Mouse (Mus musculus) liver, embryonic 12.5 days (tissue): ENCODE data around the gene Polk. TPM values are rescaled to one million over a fixed set of nuclear protein-coding genes. Genes with fewer than 3 reads are reported as not detected.

Source experiments
- ATAC-seq: fragments of 200-750 bp; cut with Nextera tagmentation; 2 replicates; pipeline ENCODE4 v1.8.0; 2017; ENCODE audit warnings: moderate number of reproducible peaks, mild to moderate bottlenecking, moderate library complexity
- H3K27ac ChIP-seq: fragments of 300-500 bp; sonication (generic); 2 replicates; pipeline ENCODE4 v1.5.1; 2016; ENCODE audit warnings: mild to moderate bottlenecking
- H3K27me3 ChIP-seq: fragments of 300-500 bp; sonication (generic); replicated peaks from 2 replicates; pipeline ENCODE4 v1.6.1; 2016; ENCODE audit warnings: mild to moderate bottlenecking, moderate library complexity
- H3K36me3 ChIP-seq: fragments of 300-500 bp; sonication (generic); 2 replicates; pipeline ENCODE4 v1.6.1; 2016; ENCODE audit warnings: mild to moderate bottlenecking, moderate library complexity
- H3K4me1 ChIP-seq: fragments of 300-500 bp; sonication (generic); 2 replicates; pipeline ENCODE4 v1.6.1; 2016
- H3K4me2 ChIP-seq: fragments of 300-500 bp; sonication (generic); 2 replicates; pipeline ENCODE4 v1.6.1; 2016; ENCODE audit warnings: mild to moderate bottlenecking, moderate library complexity
- H3K4me3 ChIP-seq: fragments of 300-500 bp; sonication (generic); 2 replicates; pipeline ENCODE4 v1.5.1; 2016; ENCODE audit warnings: mild to moderate bottlenecking, moderate library complexity
- H3K9ac ChIP-seq: fragments of 300-500 bp; sonication (generic); 2 replicates; pipeline ENCODE4 v1.6.1; 2016; ENCODE audit warnings: mild to moderate bottlenecking, moderate library complexity
- H3K9me3 ChIP-seq: fragments of 300-500 bp; sonication (generic); replicated peaks from 2 replicates; pipeline ENCODE4 v1.6.1; 2016; ENCODE audit warnings: mild to moderate bottlenecking, moderate library complexity
- WGBS: fragments of 180-500 bp; shearing (Covaris S2); methylation state at CpG from one replicate; pipeline ENCODE4 v1.1.7; 2016; ENCODE audit not compliant: insufficient replicate concordance; 5-methylcytosine and 5-hydroxymethylcytosine counted together
- polyA plus RNA-seq: library from polyadenylated mRNA; unstranded; fragments of >200 nt; fragmentation: Nextera tagmentation; extraction: Ambion mirVana; gene quantifications from 2 replicates; pipeline ENCODE4 v1.2.1, GENCODE M21; 2016

The Polk gene
- polyA plus RNA-seq, 1 experiment from 2014 or later = 6.2 TPM

DNA sequence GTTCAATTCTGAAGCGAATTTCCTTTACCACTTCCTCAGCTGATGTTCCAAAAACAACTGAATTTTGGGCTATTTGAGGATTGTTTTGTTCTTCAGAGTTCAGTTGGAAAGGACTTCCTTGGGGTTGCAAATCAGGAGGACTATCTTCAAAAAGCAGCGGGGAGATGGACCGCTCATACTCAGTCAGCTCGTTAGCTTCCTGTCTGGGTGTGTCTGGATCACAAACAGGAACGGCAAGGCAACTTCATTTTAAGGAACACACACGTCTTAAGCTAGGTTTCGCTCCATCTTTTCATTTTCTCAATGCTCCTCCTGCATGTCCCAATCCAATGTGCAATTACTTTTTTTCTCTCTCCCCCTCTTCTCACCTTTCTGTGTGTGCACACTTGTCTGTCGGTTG lies 45.7 kb downstream of the Polk start:
- no peak overlapping the region for H3K9ac ChIP-seq
- H3K36me3 ChIP-seq = peaks cover 25% of the 10 kb centered on the region
- ATAC-seq = no peak
- H3K4me2 ChIP-seq = no peak overlapping the region
- H3K4me1 ChIP-seq = no peaks in the 10 kb centered on the region
- H3K9me3 ChIP-seq = no peaks in the 10 kb centered on the region
- 59% methylated on average over 8 of the region's 8 CpGs for WGBS
- no peak overlapping the region for H3K4me3 ChIP-seq
- no peaks in the 10 kb centered on the region for H3K27me3 ChIP-seq
- no peak overlapping the region for H3K27ac ChIP-seq

DNA sequence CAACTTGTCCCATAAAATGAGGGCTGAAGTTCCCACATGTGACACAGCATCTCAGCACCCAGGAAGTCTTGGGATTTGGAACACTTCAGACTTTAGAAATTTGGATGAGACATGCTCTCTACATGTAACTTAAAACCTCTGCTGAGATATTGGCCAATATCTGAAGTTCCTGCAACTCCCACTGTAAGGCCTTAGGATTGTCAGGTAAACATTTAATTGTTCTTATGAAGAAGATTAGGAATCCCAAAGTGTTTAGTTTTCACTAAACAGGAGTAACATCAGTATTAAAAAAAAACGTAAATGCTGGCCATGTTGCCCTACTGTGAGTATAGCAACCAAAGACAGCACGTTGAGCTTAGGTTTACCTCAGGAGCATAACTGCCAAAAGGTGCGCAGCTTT lies 51.9 kb downstream of the Polk start, which contains the start of gene Gm17622:
Gene Gm17622, plus strand, starts transcription at position 301 of the 400 bp plus-strand sequence.
- no peak within 1 kb of the TSS for H3K27ac ChIP-seq
- no peak within 1 kb of the TSS for H3K4me2 ChIP-seq
- no peak for ATAC-seq
- WGBS = 76% methylated on average over 3 of the region's 3 CpGs
- no peak within 1 kb of the TSS for H3K4me3 ChIP-seq
- no peak within 1 kb of the TSS for H3K9ac ChIP-seq
- H3K36me3 ChIP-seq = peaks cover 35% of the 10 kb centered on the region
- no peaks in the 10 kb centered on the region for H3K9me3 ChIP-seq
- no peaks in the 10 kb centered on the region for H3K27me3 ChIP-seq
- no peaks in the 10 kb centered on the region for H3K4me1 ChIP-seq

DNA sequence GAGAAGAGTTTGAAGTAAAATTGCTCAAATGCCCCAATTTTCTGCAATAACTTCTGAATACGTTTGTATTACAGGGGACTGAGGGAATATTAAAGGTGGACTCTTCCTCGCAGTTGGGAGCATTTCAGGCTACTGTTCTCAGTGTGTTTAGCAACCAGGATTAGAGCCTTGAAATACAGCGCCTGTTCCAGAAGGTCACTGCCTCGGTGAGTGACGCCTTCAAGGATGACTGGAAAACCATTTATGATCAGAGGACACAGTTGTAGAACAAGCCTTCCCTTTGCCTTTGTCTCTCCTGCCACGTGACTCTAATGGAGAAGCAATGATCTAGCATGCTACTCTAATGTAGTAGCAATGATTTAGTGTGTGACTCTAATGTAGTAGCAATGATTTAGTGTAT lies 54.4 kb downstream of the Polk start:
- WGBS = 79% methylated on average over 6 of the region's 6 CpGs

DNA sequence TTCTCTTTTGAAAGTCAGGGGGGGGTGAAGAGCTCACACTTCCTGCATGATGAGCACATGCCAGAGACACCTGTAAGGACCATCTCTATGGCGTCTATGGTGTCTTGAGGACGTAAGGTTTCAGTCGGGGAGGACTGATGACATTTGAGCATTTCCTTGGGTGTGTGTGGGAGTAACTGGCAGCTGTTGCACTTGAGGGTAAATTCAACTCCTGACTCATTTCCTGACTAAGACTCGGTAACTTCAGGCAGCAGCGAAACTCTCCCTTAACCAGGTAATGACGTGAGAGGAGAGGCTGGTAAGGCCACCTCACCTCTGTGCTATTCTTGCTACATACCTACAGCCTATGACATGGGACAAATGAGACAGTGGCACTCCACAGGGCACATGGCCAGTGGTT lies 55.1 kb downstream of the Polk start:
- Histone ChIP-seq H3K9me3 (no peaks in the 10 kb centered on the region), H3K4me3 (no peak overlapping the region), H3K27ac (no peak overlapping the region), H3K27me3 (no peaks in the 10 kb centered on the region), H3K4me2 (no peak overlapping the region), H3K9ac (no peak overlapping the region), H3K36me3 (peaks cover 51% of the 10 kb centered on the region), H3K4me1 (no peaks in the 10 kb centered on the region)
- WGBS = 70% methylated on average over 6 of the region's 6 CpGs
- no peak for ATAC-seq

More for the DNA sequence above, 54.4 kb downstream of the Polk start:
- no peak for ATAC-seq
- no peak overlapping the region for H3K4me3 ChIP-seq
- no peak overlapping the region for H3K27ac ChIP-seq
- H3K27me3 ChIP-seq = no peaks in the 10 kb centered on the region
- H3K9me3 ChIP-seq = no peaks in the 10 kb centered on the region
- H3K9ac ChIP-seq = no peak overlapping the region
- H3K4me2 ChIP-seq = no peak overlapping the region
- peaks cover 49% of the 10 kb centered on the region for H3K36me3 ChIP-seq
- H3K4me1 ChIP-seq = no peaks in the 10 kb centered on the region

DNA sequence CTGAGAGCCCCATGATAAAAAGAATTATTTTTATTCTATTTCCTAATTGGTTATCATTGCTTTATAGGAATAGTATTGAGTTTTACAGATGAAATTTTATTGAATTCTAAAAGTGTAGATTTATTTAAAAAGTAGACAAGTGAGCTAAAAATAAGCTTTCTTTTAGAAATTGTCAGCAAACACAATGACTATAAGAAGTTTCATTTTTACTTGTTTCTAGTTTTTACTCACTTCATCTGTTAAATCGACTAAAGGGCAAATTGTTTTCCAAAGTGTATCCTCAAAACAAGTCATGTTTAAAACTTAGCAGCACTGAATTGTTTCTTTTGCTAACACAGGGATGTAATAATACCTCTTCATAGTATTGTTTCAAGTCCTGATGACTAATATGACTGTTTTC lies 63.4 kb downstream of the Polk start:
- H3K36me3 ChIP-seq = peaks cover 17% of the 10 kb centered on the region
- no peak for ATAC-seq
- no peaks in the 10 kb centered on the region for H3K4me1 ChIP-seq
- H3K9me3 ChIP-seq = no peaks in the 10 kb centered on the region
- 76% methylated on average over 1 of the region's 1 CpGs for WGBS
- no peak overlapping the region for H3K27ac ChIP-seq
- no peak overlapping the region for H3K4me2 ChIP-seq
- H3K4me3 ChIP-seq = no peak overlapping the region
- no peak overlapping the region for H3K9ac ChIP-seq
- H3K27me3 ChIP-seq = no peaks in the 10 kb centered on the region

DNA sequence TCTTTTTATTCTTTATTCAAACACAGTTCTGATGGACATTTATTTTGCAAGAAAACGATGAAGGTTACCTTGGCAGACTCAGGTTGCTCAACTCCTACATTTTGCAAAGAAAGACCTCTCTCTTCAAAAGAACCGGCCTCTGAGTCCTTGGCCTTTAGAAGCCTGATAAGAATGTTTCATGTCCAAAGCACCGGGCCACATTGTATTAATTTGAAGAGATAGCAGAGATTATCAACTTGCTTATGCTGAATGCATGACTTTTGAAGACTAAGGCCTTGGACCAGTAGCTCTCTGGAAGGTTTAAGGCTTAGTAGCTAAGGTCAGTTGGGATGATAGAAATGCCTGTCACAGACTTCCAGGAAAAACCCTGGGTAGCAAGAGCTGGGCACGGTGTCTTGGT lies 65.2 kb downstream of the Polk start:
- H3K36me3 ChIP-seq = 0 out of 2 replicates have a peak, but pooled peaks cover 4% of the 10 kb centered on the region
- H3K27me3 ChIP-seq = no peaks in the 10 kb centered on the region
- H3K4me2 ChIP-seq = no peak overlapping the region
- H3K9ac ChIP-seq = no peak overlapping the region
- ATAC-seq = no peak
- no peak overlapping the region for H3K27ac ChIP-seq
- no peak overlapping the region for H3K4me3 ChIP-seq
- 76% methylated on average over 4 of the region's 4 CpGs for WGBS
- H3K4me1 ChIP-seq = no peaks in the 10 kb centered on the region
- H3K9me3 ChIP-seq = no peaks in the 10 kb centered on the region

DNA sequence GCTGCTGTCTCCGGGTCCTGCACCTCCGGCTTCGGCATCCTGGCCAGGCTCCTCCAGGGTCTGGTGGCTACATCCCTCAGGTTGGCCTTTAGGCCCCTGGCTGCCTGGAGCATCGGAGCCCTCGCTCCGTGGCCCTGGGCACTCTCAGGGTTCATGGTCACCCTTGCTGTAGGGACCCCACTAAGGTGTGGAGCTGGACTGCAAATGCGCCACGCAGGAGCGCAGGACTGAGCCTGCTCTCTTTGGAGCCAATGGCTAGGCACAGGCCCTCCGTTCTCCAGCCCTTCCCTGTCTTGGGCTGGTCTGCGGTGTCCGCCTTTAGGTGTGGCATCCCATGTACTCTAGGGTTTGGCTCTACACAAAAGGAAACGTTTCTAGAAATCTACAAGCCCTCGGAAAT lies 71.4 kb downstream of the Polk start, which contains the start of gene Ankdd1b:
Gene Ankdd1b, minus strand, starts transcription at position 242 of the 400 bp plus-strand sequence.
- H3K36me3 ChIP-seq = no peaks in the 10 kb centered on the region
- no peak within 1 kb of the TSS for H3K4me2 ChIP-seq
- 81% methylated on average over 14 of the region's 14 CpGs for WGBS
- H3K9ac ChIP-seq = no peak within 1 kb of the TSS
- H3K9me3 ChIP-seq = no peaks in the 10 kb centered on the region
- H3K4me1 ChIP-seq = no peaks in the 10 kb centered on the region
- H3K27me3 ChIP-seq = no peaks in the 10 kb centered on the region
- ATAC-seq = no peak
- H3K27ac ChIP-seq = no peak within 1 kb of the TSS
- H3K4me3 ChIP-seq = no peak within 1 kb of the TSS

DNA sequence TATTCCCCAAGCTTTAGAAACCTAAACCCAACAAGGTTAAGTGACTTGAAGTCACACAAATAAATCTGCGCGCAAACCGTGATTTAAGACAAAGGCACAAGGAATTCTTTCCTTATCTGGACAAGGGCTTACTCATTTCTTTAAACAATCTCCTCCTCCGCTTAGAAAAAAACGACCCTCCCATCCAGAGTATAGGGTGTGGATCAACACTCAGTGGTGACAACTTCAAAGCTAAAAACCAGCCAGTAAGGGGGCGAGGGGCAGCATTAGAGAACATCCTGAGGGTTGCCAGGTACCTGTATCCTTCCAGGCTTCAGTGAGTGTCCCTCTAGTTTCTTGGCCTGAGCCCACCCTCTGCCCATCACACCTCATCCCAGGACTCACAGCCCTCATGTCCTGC lies 71.8 kb downstream of the Polk start:
- no peak for ATAC-seq
- H3K4me2 ChIP-seq = no peak overlapping the region
- WGBS = 72% methylated on average over 6 of the region's 6 CpGs

DNA sequence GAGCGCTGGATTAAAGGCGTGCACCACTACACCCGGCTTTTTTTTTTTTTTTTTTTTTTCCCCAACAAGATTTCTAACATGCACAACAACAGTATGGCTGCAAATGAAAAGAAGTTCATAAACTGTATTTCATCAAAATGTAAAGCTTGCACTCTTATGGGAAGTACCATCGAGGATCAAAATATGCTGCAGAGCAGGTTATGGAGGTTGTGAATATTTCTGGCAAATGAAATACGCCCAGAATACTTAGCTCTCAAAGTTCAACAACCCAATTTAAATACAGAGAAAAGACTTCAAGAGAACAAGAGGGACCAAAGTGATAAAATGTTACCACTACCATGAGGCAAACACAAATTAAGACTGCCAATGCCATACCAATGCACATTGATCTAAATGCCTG lies 73.7 kb downstream of the Polk start:
- WGBS = 71% methylated on average over 5 of the region's 5 CpGs
- Histone ChIP-seq H3K4me3 (no peak overlapping the region), H3K27ac (no peak overlapping the region), H3K4me2 (no peak overlapping the region), H3K4me1 (no peaks in the 10 kb centered on the region), H3K9ac (no peak overlapping the region), H3K27me3 (no peaks in the 10 kb centered on the region), H3K9me3 (no peaks in the 10 kb centered on the region), H3K36me3 (no peaks in the 10 kb centered on the region)
- ATAC-seq = no peak

More for the DNA sequence above, 71.8 kb downstream of the Polk start:
- H3K9me3 ChIP-seq = no peaks in the 10 kb centered on the region
- H3K36me3 ChIP-seq = no peaks in the 10 kb centered on the region
- no peaks in the 10 kb centered on the region for H3K27me3 ChIP-seq
- H3K4me3 ChIP-seq = no peak overlapping the region
- no peak overlapping the region for H3K27ac ChIP-seq
- no peak overlapping the region for H3K9ac ChIP-seq
- H3K4me1 ChIP-seq = no peaks in the 10 kb centered on the region

DNA sequence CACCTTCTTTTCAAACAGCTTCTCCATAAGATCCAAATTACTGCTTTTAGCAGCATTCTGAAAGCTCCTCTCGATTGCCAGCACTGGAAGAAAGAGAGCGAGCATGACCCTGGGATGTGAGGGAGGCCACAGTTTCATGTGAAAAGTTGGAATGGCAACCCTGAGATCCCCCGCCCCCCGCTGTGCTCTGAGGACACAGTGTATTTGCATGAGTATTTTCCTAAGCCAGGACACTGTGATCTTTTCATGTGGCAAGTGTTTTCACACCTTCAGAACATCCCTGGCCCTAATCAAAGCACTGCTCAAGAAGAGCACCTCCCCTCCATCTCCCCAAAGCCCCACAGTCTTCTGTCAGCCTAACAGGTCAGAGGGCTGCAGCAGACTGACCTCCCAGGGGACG lies 77.1 kb downstream of the Polk start:
- H3K4me2 ChIP-seq = no peak overlapping the region
- H3K27ac ChIP-seq = no peak overlapping the region
- ATAC-seq = no peak
- no peak overlapping the region for H3K4me3 ChIP-seq
- no peaks in the 10 kb centered on the region for H3K9me3 ChIP-seq
- H3K36me3 ChIP-seq = no peaks in the 10 kb centered on the region
- H3K9ac ChIP-seq = no peak overlapping the region
- H3K27me3 ChIP-seq = no peaks in the 10 kb centered on the region
- H3K4me1 ChIP-seq = no peaks in the 10 kb centered on the region
- 53% methylated on average over 5 of the region's 5 CpGs for WGBS

DNA sequence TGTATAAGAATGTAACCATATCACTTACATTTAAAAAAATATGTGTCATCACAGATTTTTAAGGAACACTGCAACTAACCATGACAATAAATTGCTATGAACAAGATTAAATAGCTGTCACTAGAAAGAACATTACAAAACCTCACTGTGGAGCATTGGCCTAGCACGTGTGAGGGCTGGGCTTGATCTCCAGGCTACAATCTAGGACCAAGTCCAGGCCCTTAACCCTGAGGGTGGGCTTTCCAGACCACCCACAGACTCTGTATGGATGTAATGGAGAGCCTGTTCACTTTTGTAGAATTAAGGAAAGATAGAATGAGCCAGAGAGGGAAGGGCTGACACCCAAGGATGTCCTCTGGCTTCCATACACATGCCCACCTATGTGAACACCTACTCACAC lies 79.7 kb downstream of the Polk start:
- WGBS = 47% methylated on average over 1 of the region's 1 CpGs
- H3K4me1 ChIP-seq = no peaks in the 10 kb centered on the region
- ATAC-seq = no peak
- H3K9me3 ChIP-seq = no peaks in the 10 kb centered on the region
- no peak overlapping the region for H3K9ac ChIP-seq
- H3K4me2 ChIP-seq = no peak overlapping the region
- H3K27ac ChIP-seq = no peak overlapping the region
- no peak overlapping the region for H3K4me3 ChIP-seq
- H3K27me3 ChIP-seq = no peaks in the 10 kb centered on the region
- no peaks in the 10 kb centered on the region for H3K36me3 ChIP-seq

DNA sequence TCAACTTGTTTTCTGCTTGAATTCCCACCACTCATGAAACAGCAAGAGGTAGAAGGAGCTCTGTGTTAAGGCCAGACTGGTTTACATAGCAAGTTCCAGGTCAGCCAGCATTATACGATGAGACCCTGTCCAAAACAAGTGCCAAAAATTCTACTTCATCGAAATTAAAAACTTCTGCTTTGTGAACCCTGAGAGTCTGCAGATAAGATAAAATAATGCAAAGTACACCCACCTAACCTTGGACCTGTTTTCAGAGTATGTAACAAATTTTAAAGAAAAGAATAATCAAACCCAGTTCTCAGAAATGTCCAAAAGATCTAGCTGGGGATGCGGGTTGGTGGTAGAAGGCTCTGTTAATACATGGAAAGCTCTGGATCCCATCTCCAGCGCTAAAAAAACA lies 83.8 kb downstream of the Polk start:
- WGBS = 67% methylated on average over 4 of the region's 4 CpGs
- Histone ChIP-seq H3K9me3 (no peaks in the 10 kb centered on the region), H3K27ac (no peak overlapping the region), H3K4me2 (no peak overlapping the region), H3K4me1 (no peaks in the 10 kb centered on the region), H3K9ac (no peak overlapping the region), H3K36me3 (no peaks in the 10 kb centered on the region), H3K27me3 (no peaks in the 10 kb centered on the region), H3K4me3 (no peak overlapping the region)
- ATAC-seq = no peak

DNA sequence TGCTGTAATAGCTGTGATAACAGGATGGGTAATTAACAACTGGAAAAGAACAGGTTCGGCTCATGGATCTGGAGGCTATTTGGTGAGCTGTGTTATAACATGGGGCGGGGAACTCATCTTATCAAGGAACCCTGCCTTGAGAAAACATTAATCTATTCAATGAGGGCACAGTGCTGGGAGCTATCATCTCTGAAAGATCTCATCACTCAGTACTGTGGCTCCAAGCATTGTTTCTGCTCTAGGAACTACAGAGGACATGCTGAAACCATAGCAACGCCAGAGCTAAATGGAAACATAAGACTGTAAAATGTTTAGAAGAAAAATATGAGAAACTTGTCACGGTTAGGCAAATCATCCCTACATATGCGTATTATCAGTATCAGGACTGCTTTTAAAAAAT lies 84.4 kb downstream of the Polk start:
- Histone ChIP-seq H3K4me1 (no peaks in the 10 kb centered on the region), H3K9me3 (no peaks in the 10 kb centered on the region), H3K4me2 (no peak overlapping the region), H3K27ac (no peak overlapping the region), H3K27me3 (no peaks in the 10 kb centered on the region), H3K36me3 (no peaks in the 10 kb centered on the region), H3K9ac (no peak overlapping the region), H3K4me3 (no peak overlapping the region)
- ATAC-seq = no peak
- WGBS = 67% methylated on average over 5 of the region's 5 CpGs
